Mouse (Mus musculus) thymus, postnatal 14 days (tissue): ENCODE results near the gene Obscn.
"Not testable (repeated sequence)": the region's sequence is repeated elsewhere in the genome, so short reads cannot be mapped to it uniquely, and the experiment has no call there.

Experiments used
- DNase-seq: peaks from one replicate; pipeline ENCODE4 v3.0.0; 2021

Gene Obscn

GRCm38 (mm10) chr11:58958536-58958935 lies 177.7 kb downstream of the Obscn start:
- DNase-seq = no peak

GRCm38 (mm10) chr11:58957226-58957914 lies 178.8 kb downstream of the Obscn start:
- no peak for DNase-seq

GRCm38 (mm10) chr11:58955868-58956257 lies 180.3 kb downstream of the Obscn start:
- no peak for DNase-seq

- peak; percentile 56 for DNase-seq
These were observed 180.9 kb downstream of the Obscn start for GRCm38 (mm10) chr11:58955143-58955867.

- DNase-seq = peak; percentile 88
These were observed 181.6 kb downstream of the Obscn start, which contains the start of the genes Hist3h2a and Trim17 for GRCm38 (mm10) chr11:58954420-58955142. Hist3h2a (plus strand) TSS chr11:58954685. Trim17 (plus strand) TSS chr11:58954685.

- DNase-seq = not testable (repeated sequence)
These were observed 182.1 kb downstream of the Obscn start for GRCm38 (mm10) chr11:58954170-58954419.

- DNase-seq = peak; percentile 59
These were observed 182.6 kb downstream of the Obscn start for GRCm38 (mm10) chr11:58953351-58954169.

- DNase-seq = no peak
These were observed 185.0 kb downstream of the Obscn start for GRCm38 (mm10) chr11:58951210-58951609.

- DNase-seq = peak; percentile 54
These were observed 186.4 kb downstream of the Obscn start for GRCm38 (mm10) chr11:58949480-58950431.

GRCm38 (mm10) chr11:58948542-58949479 lies 187.4 kb downstream of the Obscn start, which contains the start of gene Hist3h2ba:
Hist3h2ba (plus strand) TSS chr11:58948920.
- DNase-seq = peak; percentile 85

GRCm38 (mm10) chr11:58947798-58948528 lies 188.2 kb downstream of the Obscn start:
- DNase-seq = peak; percentile 77

- no peak for DNase-seq
These were observed 188.9 kb downstream of the Obscn start for GRCm38 (mm10) chr11:58947306-58947705.
